Mouse (Mus musculus): Measurements from ENCODE around the gene Dnajc16. TPM values are rescaled to one million over a fixed set of nuclear protein-coding genes. Genes with fewer than 3 reads are reported as not detected.

Dnajc16 gene
- total RNA-seq, 2 experiments from 2014 or later, result 11.3 to 25.2 TPM

DNA sequence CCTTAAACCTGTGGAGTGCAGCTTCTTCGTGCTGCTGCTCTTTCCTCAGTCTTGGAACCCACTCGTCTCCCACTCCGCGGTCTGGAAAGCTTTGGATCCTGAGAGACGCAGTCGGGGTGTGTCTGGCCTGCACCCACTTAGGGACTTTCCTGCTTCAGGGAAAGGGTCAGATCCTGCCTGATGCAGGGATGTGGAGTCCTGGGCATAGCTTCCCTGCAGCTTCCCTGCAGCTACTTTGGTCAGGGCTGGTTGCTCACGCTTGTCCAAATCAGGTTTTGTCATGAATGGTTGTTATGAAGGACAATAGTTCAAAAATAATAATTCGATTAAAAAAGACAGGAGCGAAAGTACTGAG lies 55.5 kb downstream of the Dnajc16 start:
- peak; percentile 25; the same call in 1 of the 2 replicates for ATAC-seq (replicated peaks; ENCODE audit: low FRiP score, poor library complexity, severe bottlenecking)

- ATAC-seq (replicated peaks; ENCODE audit: low FRiP score, poor library complexity, severe bottlenecking), result peak; percentile 99
Measured at GRCm38 (mm10) chr4:141734446-141735205, 56.1 kb downstream of the Dnajc16 start.

GRCm38 (mm10) chr4:141731766-141732165 lies 59.0 kb downstream of the Dnajc16 start:
- no peak for ATAC-seq (replicated peaks; ENCODE audit: low FRiP score, poor library complexity, severe bottlenecking)

GRCm38 (mm10) chr4:141730401-141730800 lies 60.3 kb downstream of the Dnajc16 start:
- no peak for ATAC-seq (replicated peaks; ENCODE audit: low FRiP score, poor library complexity, severe bottlenecking)

DNA sequence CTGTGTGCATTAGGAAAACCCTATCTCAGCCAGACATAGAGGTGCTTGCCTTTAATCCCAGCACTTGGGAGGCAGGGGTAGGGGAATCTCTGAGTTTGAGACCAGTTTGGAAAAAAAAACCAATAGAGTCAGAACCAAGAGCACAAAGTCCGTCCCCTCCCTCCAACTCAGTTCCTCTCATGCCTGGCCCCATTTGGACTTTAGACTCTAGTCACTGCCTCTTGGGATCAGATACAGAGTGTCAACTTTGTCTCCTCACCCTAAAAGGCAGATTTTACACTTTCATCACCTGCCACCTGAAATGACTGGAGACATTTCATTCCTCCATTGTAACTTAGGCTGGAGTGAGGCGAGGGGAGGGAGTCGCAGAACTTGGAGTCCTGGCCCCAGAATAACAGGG lies 61.5 kb downstream of the Dnajc16 start:
- no peak for ATAC-seq (replicated peaks; ENCODE audit: low FRiP score, poor library complexity, severe bottlenecking)

DNA sequence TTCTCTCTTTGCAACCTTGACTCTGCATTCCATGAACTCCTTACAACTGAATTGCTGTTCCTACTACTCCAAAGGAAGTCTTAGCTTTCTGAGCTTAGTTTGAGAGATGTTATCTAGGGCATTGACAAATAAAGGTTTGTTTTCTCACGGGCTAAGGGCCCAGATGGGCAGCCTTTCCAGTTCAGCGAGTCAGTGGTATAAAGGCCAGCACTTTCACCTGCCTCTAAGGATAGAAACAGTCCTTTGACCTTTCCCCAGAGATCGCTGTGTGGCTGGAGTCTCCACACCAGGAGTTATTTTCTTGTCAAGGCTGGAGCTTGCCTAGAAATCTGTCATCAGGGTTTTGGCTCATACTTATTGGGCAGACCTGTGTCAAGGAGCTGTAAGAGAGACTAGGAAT lies 65.0 kb downstream of the Dnajc16 start:
- no peak for ATAC-seq (replicated peaks; ENCODE audit: low FRiP score, poor library complexity, severe bottlenecking)

- no peak for ATAC-seq (replicated peaks; ENCODE audit: low FRiP score, poor library complexity, severe bottlenecking)
Measured at GRCm38 (mm10) chr4:141725277-141725676, 65.5 kb downstream of the Dnajc16 start.

DNA sequence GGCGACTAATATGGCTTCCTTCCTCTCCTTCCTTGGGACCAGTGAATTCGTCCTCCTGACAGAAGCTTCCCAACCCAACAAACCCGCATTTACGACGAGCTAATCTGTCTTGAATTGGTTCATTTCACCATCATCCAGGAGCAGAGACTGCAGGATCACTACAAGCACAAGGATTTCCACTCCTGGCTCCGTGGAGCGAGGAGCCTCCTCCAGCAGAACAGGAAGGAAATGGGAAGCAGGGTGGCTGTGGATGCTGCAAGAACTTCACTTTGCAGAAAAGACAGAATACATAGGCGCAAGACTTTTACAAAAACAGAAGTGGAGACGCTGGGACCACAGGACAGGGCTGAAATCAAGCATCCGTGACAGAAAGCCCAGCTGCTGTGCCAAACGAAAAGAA lies 66.1 kb downstream of the Dnajc16 start:
- ATAC-seq (replicated peaks; ENCODE audit: low FRiP score, poor library complexity, severe bottlenecking), result no peak

- ATAC-seq (replicated peaks; ENCODE audit: low FRiP score, poor library complexity, severe bottlenecking), result peak; percentile 43; the same call in 1 of the 2 replicates
Measured at GRCm38 (mm10) chr4:141723673-141724068, 67.1 kb downstream of the Dnajc16 start.

DNA sequence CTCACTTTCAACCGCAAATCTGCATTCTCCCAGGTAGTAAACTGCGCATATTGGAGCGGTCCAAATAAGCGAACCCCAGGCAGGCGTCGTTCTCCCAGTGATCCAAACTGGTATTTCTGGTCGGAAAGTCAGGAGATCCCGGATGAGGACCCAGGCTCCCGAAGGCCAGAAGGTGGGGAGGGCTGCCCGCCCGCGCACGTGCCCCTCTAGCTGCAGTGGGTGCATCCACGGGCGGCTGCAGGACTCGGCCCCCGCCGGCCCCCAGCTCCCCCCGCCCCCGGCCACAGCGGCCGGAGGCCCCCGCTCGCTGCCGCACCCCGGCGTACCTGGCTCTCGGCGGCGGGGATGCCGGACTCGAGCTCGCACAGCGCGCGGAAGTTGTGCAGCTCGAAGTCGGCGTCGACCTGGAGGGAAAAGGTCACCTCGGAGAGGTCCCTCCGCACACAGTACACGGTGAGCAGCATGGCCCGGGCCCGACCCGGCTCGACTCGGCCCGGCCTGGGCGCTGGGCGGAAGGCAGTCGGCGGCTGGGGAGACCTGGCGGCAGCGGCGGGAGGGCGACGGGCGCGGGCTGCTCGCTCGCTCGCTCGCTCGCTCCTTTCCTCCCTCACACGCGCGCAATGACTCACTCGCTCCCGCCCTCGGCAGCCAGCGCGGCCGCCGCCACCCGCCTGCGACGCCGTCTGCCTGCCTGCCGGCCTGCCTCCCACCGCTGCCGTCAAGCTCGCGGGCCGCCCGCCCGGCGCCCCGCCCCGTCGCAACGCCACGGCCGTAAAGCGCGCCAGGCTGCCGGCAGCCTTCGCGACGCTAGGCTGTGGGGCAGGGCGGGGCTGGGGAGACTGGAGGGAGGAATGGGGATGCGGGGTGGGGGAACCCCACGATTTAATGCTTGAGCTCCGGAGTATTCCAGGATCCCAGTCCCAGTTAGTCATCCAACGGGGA lies 67.7 kb downstream of the Dnajc16 start, which contains the start of gene Ddi2:
Ddi2 (minus strand) TSS at position 689 of the 942 bp plus-strand sequence.
- ATAC-seq (replicated peaks; ENCODE audit: low FRiP score, poor library complexity, severe bottlenecking), result peak; percentile 89

GRCm38 (mm10) chr4:141721961-141722360 lies 68.8 kb downstream of the Dnajc16 start:
- no peak for ATAC-seq (replicated peaks; ENCODE audit: low FRiP score, poor library complexity, severe bottlenecking)

GRCm38 (mm10) chr4:141720761-141721523 lies 69.8 kb downstream of the Dnajc16 start:
- ATAC-seq (replicated peaks; ENCODE audit: low FRiP score, poor library complexity, severe bottlenecking), result no peak

DNA sequence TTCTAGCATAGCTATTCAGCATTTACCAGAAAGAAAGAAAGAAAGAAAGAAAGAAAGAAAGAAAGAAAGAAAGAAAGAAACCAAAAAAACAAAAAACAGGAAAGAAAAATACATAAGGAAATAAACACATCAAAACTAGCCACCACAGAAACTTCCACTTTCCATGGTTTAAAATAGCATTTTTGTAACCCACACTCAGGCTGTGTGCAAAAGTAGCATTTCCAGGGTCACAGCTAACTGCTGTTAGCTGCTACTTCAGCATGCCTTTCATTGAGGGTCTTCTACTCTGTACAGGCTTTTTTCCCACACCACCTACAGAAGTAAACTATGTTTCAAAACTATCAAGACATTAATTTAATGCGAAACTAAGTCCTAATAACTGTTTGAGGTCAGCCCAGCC lies 71.4 kb downstream of the Dnajc16 start:
- ATAC-seq (replicated peaks; ENCODE audit: low FRiP score, poor library complexity, severe bottlenecking), result no peak

DNA sequence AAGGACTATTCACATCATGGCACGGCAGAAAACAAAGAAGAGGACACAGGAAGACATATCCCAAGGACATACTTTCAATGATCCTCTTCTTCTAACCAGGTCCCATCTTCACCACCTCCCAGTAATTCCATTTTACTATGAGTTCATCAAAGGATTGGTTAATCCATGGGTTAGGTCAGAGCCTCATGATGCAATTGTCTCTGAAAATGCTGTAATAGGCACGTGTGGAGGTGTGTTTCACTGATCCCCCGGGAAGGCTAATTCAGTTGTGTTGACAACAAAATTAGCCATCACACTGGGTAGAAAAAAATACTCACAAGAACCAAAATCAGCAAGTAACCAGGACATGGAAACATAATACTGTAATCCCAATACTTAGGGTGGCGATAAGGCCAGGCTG lies 73.1 kb downstream of the Dnajc16 start:
- ATAC-seq (replicated peaks; ENCODE audit: low FRiP score, poor library complexity, severe bottlenecking), result no peak

DNA sequence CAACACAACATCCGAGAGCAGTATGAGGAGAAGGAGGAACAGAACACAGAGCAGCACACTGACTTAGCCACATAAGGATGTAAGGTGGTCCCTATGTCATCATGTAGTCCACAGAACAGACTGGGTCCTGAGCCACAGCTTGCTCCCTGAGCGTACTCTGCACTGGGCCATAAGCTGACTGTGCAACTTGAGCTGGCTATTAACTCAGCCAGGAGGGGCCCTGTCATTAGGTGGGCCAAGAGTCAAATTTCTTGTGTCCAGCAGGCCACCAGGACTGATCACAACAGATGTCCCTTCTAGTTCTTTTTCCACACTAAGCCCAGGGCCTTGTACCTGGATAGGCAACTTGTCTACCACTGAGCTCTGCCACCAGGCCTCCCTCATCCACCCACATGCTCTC lies 75.7 kb downstream of the Dnajc16 start:
- ATAC-seq (replicated peaks; ENCODE audit: low FRiP score, poor library complexity, severe bottlenecking), result no peak

DNA sequence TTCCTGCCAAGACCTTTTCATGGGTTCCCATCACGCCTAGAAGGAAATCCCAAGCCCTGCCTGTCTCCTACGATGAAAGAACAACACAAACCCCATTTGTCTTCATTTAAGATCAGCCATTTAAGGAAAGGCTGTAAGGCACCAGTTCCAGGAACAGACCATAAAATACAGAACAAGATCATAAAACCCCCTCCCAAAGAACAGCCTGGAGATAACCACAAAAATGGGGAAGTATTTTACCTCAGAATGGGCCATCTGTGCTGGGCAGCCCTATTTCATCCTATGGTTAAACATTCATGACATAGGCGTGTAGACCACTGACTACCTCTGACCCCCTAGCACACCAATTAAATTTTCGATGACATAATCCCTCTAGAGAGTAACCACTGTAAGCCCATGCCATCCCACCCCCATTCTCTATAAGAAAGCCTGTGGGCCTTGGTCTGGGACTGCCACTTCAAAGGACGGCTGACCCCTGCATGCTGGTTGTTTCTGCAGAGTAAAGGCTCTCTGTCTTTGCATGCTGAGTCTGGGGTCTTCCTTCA lies 77.1 kb downstream of the Dnajc16 start:
- ATAC-seq (replicated peaks; ENCODE audit: low FRiP score, poor library complexity, severe bottlenecking), result no peak

- no peak for ATAC-seq (replicated peaks; ENCODE audit: low FRiP score, poor library complexity, severe bottlenecking)
Measured at GRCm38 (mm10) chr4:141711250-141711649, 79.5 kb downstream of the Dnajc16 start.
